Mouse (Mus musculus): ENCODE data around the gene Tsc2. TPM values are rescaled to one million over a fixed set of nuclear protein-coding genes. Genes with fewer than 3 reads are reported as not detected.

Gene Tsc2
- polyA plus RNA-seq, 1 experiment = 45.3 TPM

GRCm38 (mm10) chr17:24636781-24637481 lies 4.5 kb upstream of the Tsc2 start:
- no peak for TF ChIP-seq GATA1 (IDR thresholded peaks at IDR 0.05; ENCODE audit: low read length)

- no peak for TF ChIP-seq GATA1 (IDR thresholded peaks at IDR 0.05; ENCODE audit: low read length)
These were observed 3.3 kb upstream of the Tsc2 start for GRCm38 (mm10) chr17:24635694-24636093.

GRCm38 (mm10) chr17:24635024-24635423 lies 2.6 kb upstream of the Tsc2 start:
- no peak for TF ChIP-seq GATA1 (IDR thresholded peaks at IDR 0.05; ENCODE audit: low read length)

GRCm38 (mm10) chr17:24633831-24634230 lies 1.4 kb upstream of the Tsc2 start:
- TF ChIP-seq GATA1 (IDR thresholded peaks at IDR 0.05; ENCODE audit: low read length) = no peak

- no peak for TF ChIP-seq GATA1 (IDR thresholded peaks at IDR 0.05; ENCODE audit: low read length)
These were observed 501 bp upstream of the Tsc2 start for GRCm38 (mm10) chr17:24632813-24633449.

- TF ChIP-seq GATA1 (IDR thresholded peaks at IDR 0.05; ENCODE audit: low read length) = no peak
These were observed 2.4 kb downstream of the Tsc2 start for GRCm38 (mm10) chr17:24630072-24630471.

- no peak for TF ChIP-seq GATA1 (IDR thresholded peaks at IDR 0.05; ENCODE audit: low read length)
These were observed 3.8 kb downstream of the Tsc2 start for GRCm38 (mm10) chr17:24628646-24629045.

- TF ChIP-seq GATA1 (IDR thresholded peaks at IDR 0.05; ENCODE audit: low read length) = no peak
These were observed 7.0 kb downstream of the Tsc2 start for GRCm38 (mm10) chr17:24625472-24625871.

GRCm38 (mm10) chr17:24617561-24618194 lies 14.8 kb downstream of the Tsc2 start:
- no peak for TF ChIP-seq GATA1 (IDR thresholded peaks at IDR 0.05; ENCODE audit: low read length)

- no peak for TF ChIP-seq GATA1 (IDR thresholded peaks at IDR 0.05; ENCODE audit: low read length)
These were observed 21.7 kb downstream of the Tsc2 start for GRCm38 (mm10) chr17:24610711-24611110.

GRCm38 (mm10) chr17:24608874-24609273 lies 23.6 kb downstream of the Tsc2 start:
- TF ChIP-seq GATA1 (IDR thresholded peaks at IDR 0.05; ENCODE audit: low read length) = no peak

- TF ChIP-seq GATA1 (IDR thresholded peaks at IDR 0.05; ENCODE audit: low read length) = no peak
These were observed 24.1 kb downstream of the Tsc2 start for GRCm38 (mm10) chr17:24608370-24608769.

GRCm38 (mm10) chr17:24604557-24604956 lies 27.9 kb downstream of the Tsc2 start:
- TF ChIP-seq GATA1 (IDR thresholded peaks at IDR 0.05; ENCODE audit: low read length) = no peak

GRCm38 (mm10) chr17:24603961-24604360 lies 28.5 kb downstream of the Tsc2 start:
- TF ChIP-seq GATA1 (IDR thresholded peaks at IDR 0.05; ENCODE audit: low read length) = no peak

- no peak for TF ChIP-seq GATA1 (IDR thresholded peaks at IDR 0.05; ENCODE audit: low read length)
These were observed 31.9 kb downstream of the Tsc2 start for GRCm38 (mm10) chr17:24600502-24600901.

- no peak for TF ChIP-seq GATA1 (IDR thresholded peaks at IDR 0.05; ENCODE audit: low read length)
These were observed 34.4 kb downstream of the Tsc2 start for GRCm38 (mm10) chr17:24597989-24598388.

Data from G1E-ER4 (cell line).